In genomic region chr16:46416177-46416576, GRCm38 (mm10) we compare ENCODE assay signal across 17 mouse cellular contexts.
"Had no signal": no experiment of that assay in that cellular context is flagged by ENCODE, and none has a peak within 500 bp of the region (broad histone marks: within the 10 kb centered on the region; RNA-seq: fewer than 3 reads in every experiment).

No protein-coding gene starts in this region.

- H3K27me3 ChIP-seq: hindbrain, embryonic 15.5 days; limb, embryonic 15.5 days; liver, embryonic 15.5 days; neural tube, embryonic 15.5 days had no signal

- H3K4me1 ChIP-seq: hindbrain, embryonic 15.5 days; limb, embryonic 15.5 days; liver, embryonic 15.5 days; neural tube, embryonic 15.5 days had no signal

- H3K4me3 ChIP-seq: hindbrain, embryonic 15.5 days; limb, embryonic 15.5 days; liver, embryonic 15.5 days; midbrain, embryonic 10.5 days; myocyte; neural tube, embryonic 15.5 days had no signal

- DNase-seq: layer of hippocampus, adult 9-11 months; layer of hippocampus, postnatal 36 days; lung, embryonic 14.5 days; lung, postnatal 10 days; lung, postnatal 4 days; midbrain, embryonic 14.5 days; right cerebral cortex, adult 18-20 months; right cerebral cortex, postnatal 25 days; thymus, postnatal 36 days had no signal

- H3K9ac ChIP-seq: hindbrain, embryonic 15.5 days; limb, embryonic 15.5 days; liver, embryonic 15.5 days; lung, embryonic 14.5 days; neural tube, embryonic 15.5 days had no signal

- ATAC-seq: intestine, embryonic 16.5 days had no signal

- H3K9me3 ChIP-seq: hindbrain, embryonic 15.5 days; limb, embryonic 15.5 days; liver, embryonic 15.5 days; midbrain, embryonic 10.5 days; neural tube, embryonic 15.5 days had no signal

- H3K4me2 ChIP-seq: hindbrain, embryonic 15.5 days; limb, embryonic 15.5 days; liver, embryonic 15.5 days; lung, embryonic 14.5 days; neural tube, embryonic 15.5 days had no signal

- H3K27ac ChIP-seq: hindbrain, embryonic 15.5 days; limb, embryonic 15.5 days; liver, embryonic 15.5 days; midbrain, embryonic 10.5 days; neural tube, embryonic 15.5 days; stomach, postnatal 0 days had no signal

- H3K36me3 ChIP-seq: liver, embryonic 15.5 days had no signal
